Mouse (Mus musculus): Measurements from ENCODE around the gene Pml. TPM values are rescaled to one million over a fixed set of nuclear protein-coding genes. Genes with fewer than 3 reads are reported as not detected.

Pml gene
- polyA plus RNA-seq, 1 experiment = 10.4 TPM

GRCm38 (mm10) chr9:58175745-58176487, 73.7 kb downstream of the Pml start:
- TF ChIP-seq POLR2A (IDR thresholded peaks at IDR 0.05; ENCODE audit: extremely low read depth, insufficient read depth, low read length) = no peak
- TF ChIP-seq CTCF (IDR thresholded peaks at IDR 0.05; ENCODE audit: extremely low read depth, insufficient read depth, low read length) = no peak
- peaks cover 4% of the 10 kb centered on the region for H3K4me1 ChIP-seq (ENCODE audit: control insufficient read depth, insufficient read depth, low read length)
- H3K4me3 ChIP-seq (ENCODE audit: insufficient read depth, low read length) = no peak overlapping the region
- H3K27ac ChIP-seq (ENCODE audit: insufficient read depth, low read length) = peak overlapping the region; percentile 66

- TF ChIP-seq POLR2A (IDR thresholded peaks at IDR 0.05; ENCODE audit: extremely low read depth, insufficient read depth, low read length) = no peak
- no peak for TF ChIP-seq CTCF (IDR thresholded peaks at IDR 0.05; ENCODE audit: extremely low read depth, insufficient read depth, low read length)
- H3K4me1 ChIP-seq (ENCODE audit: control insufficient read depth, insufficient read depth, low read length) = peaks cover 4% of the 10 kb centered on the region; the same call in 1 of the 2 replicates
- H3K4me3 ChIP-seq (ENCODE audit: insufficient read depth, low read length) = no peak overlapping the region
- H3K27ac ChIP-seq (ENCODE audit: insufficient read depth, low read length) = peak overlapping the region; percentile 66
Observed at GRCm38 (mm10) chr9:58174818-58175251, 74.8 kb downstream of the Pml start.

DNA sequence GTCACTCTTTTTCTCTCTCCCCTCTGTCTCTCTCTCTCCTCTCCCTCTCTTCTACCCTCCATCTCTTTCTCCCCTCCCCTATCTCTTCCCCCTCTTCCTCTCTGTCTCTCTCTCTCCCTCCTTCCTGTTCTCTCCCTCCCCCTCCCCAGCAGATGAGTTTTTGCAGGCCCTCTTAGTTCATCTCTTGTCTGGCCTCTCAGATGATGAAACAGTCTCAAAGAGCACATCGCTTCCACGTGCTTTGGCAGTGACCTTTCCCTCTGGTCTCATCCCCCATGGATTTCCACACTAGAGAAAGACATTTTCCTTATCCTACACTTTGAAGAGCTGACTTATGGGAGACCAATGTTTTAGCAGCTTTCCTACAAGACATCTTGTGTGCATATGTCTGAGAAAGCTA, 76.7 kb downstream of the Pml start:
- TF ChIP-seq CTCF (IDR thresholded peaks at IDR 0.05; ENCODE audit: extremely low read depth, insufficient read depth, low read length) (no peak), POLR2A (IDR thresholded peaks at IDR 0.05; ENCODE audit: extremely low read depth, insufficient read depth, low read length) (no peak)
- H3K4me1 ChIP-seq (ENCODE audit: control insufficient read depth, insufficient read depth, low read length) = peaks cover 4% of the 10 kb centered on the region; the same call in 1 of the 2 replicates
- no peak overlapping the region for H3K27ac ChIP-seq (ENCODE audit: insufficient read depth, low read length)
- H3K4me3 ChIP-seq (ENCODE audit: insufficient read depth, low read length) = no peak overlapping the region

DNA sequence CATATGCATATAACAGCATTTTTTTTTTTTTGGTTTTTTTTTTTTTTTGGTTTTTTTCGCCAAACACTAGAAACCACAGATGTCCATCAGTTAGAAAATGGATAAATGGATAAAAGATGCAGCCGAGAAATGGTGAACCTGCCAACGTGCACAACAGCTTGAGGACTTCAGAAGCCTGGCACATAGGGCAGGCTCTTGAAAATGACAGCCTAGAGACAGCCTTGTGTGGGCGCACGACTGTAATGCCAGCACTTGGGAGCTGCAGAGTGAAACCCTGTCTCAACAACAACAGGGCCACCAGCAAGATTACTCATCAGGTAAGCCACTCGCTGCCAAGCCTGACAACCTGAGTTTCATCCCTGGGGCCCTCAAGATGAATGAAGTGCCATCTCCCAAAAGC, 80.2 kb downstream of the Pml start:
- Histone ChIP-seq H3K4me3 (ENCODE audit: insufficient read depth, low read length) (no peak overlapping the region), H3K4me1 (ENCODE audit: control insufficient read depth, insufficient read depth, low read length) (no peaks in the 10 kb centered on the region), H3K27ac (ENCODE audit: insufficient read depth, low read length) (no peak overlapping the region)
- no peak for TF ChIP-seq CTCF (IDR thresholded peaks at IDR 0.05; ENCODE audit: extremely low read depth, insufficient read depth, low read length)
- TF ChIP-seq POLR2A (IDR thresholded peaks at IDR 0.05; ENCODE audit: extremely low read depth, insufficient read depth, low read length) = no peak

GRCm38 (mm10) chr9:58168880-58169279, 80.7 kb downstream of the Pml start:
- no peak for TF ChIP-seq POLR2A (IDR thresholded peaks at IDR 0.05; ENCODE audit: extremely low read depth, insufficient read depth, low read length)
- no peak for TF ChIP-seq CTCF (IDR thresholded peaks at IDR 0.05; ENCODE audit: extremely low read depth, insufficient read depth, low read length)
- Histone ChIP-seq H3K4me3 (ENCODE audit: insufficient read depth, low read length) (no peak overlapping the region), H3K27ac (ENCODE audit: insufficient read depth, low read length) (no peak overlapping the region), H3K4me1 (ENCODE audit: control insufficient read depth, insufficient read depth, low read length) (no peaks in the 10 kb centered on the region)

Other genes with a start within 250 kb of the Pml start
- gene Cyp11a1, start 243.4 kb downstream of the Pml start, polyA plus RNA-seq (2012; rRNA removed) = 8.3 and 9.0 TPM in 2 replicates
- gene Stra6, start 186.0 kb downstream of the Pml start, polyA plus RNA-seq (2012; rRNA removed) = 6.8 and 9.9 TPM in 2 replicates
- gene Ccdc33, start 131.0 kb downstream of the Pml start, polyA plus RNA-seq (2012; rRNA removed) = 1.5 and 1.7 TPM in 2 replicates
- 27.4 and 34.0 TPM in 2 replicates for gene Islr, start 45.5 kb downstream of the Pml start, polyA plus RNA-seq (2012; rRNA removed)
- 28.3 TPM in 2 replicates for gene Islr2, start 45.5 kb downstream of the Pml start, polyA plus RNA-seq (2012; rRNA removed)
- 123 and 124 TPM in 2 replicates for gene Stoml1, start 3.4 kb upstream of the Pml start, polyA plus RNA-seq (2012; rRNA removed)
- gene Loxl1, start 63.4 kb upstream of the Pml start, polyA plus RNA-seq (2012; rRNA removed) = 2.0 and 2.2 TPM in 2 replicates
- gene Tbc1d21, start 120.7 kb upstream of the Pml start, polyA plus RNA-seq (2012; rRNA removed) = not detected in 2 replicates
- 130 and 143 TPM in 2 replicates for gene Insyn1, start 238.8 kb upstream of the Pml start, polyA plus RNA-seq (2012; rRNA removed)